Mouse (Mus musculus) E14TG2a.4 (cell line): Measurements from ENCODE around the gene Exoc4.
A peak's percentile ranks its signal among the peaks of the same experiment; 100 is the strongest.

ENCODE experiments used
- CTCF ChIP-seq: conservative IDR thresholded peaks from 2 replicates; pipeline ENCODE4 v1.5.1; 2014; ENCODE audit warnings: low read length
- NANOG ChIP-seq: IDR thresholded peaks from 2 replicates; pipeline ENCODE4 v1.6.1; 2014; ENCODE audit warnings: borderline replicate concordance, low read length, mixed read lengths
- POU5F1 ChIP-seq: IDR thresholded peaks from 2 replicates; pipeline ENCODE4 v1.6.1; 2014; ENCODE audit warnings: low read length, borderline replicate concordance

- TF ChIP-seq CTCF (peak; percentile 59), NANOG (no peak), POU5F1 (no peak)
Observed at GRCm38 (mm10) chr6:33950113-33950512, 701.2 kb downstream of the Exoc4 start.
